Mouse (Mus musculus) T-helper 2 cell (primary cell): ENCODE data around the gene Sdhaf3.

Source experiments
- in situ Hi-C: fragments of 300-600 bp; cut with MboI, MseI; formaldehyde crosslinking; loops from one replicate; pipeline ENCODE4 v1.15.1; 2025; ENCODE audit warnings: high pct_unique_total_duplicates

Sdhaf3 gene

GRCm38 (mm10) chr6:6955764-6956561, at the start of gene Sdhaf3:
Gene Sdhaf3 (plus strand): TSS chr6:6956004.
- in situ Hi-C loops = loop anchor here (10.0 kb wide), 1 partner anchor 889 kb away; the partner anchor contains the start of gene C1galt1

GRCm38 (mm10) chr6:6909586-6909985, 46.2 kb upstream of the Sdhaf3 start:
- in situ Hi-C loops = no loop called here

GRCm38 (mm10) chr6:6914304-6914703, 41.5 kb upstream of the Sdhaf3 start:
- in situ Hi-C loops = no loop called here

GRCm38 (mm10) chr6:6914849-6915525, 40.8 kb upstream of the Sdhaf3 start:
- in situ Hi-C loops = no loop called here

GRCm38 (mm10) chr6:6915526-6915915, 40.3 kb upstream of the Sdhaf3 start:
- in situ Hi-C loops = no loop called here

- in situ Hi-C loops = no loop called here
Observed at GRCm38 (mm10) chr6:6917334-6917733, 38.5 kb upstream of the Sdhaf3 start.

- in situ Hi-C loops = no loop called here
Observed at GRCm38 (mm10) chr6:6925264-6925663, 30.5 kb upstream of the Sdhaf3 start.

- in situ Hi-C loops = loop anchor here (10.0 kb wide), 1 partner anchor 734 kb away; no protein-coding TSS in a partner anchor
Observed at GRCm38 (mm10) chr6:6930831-6931230, 25.0 kb upstream of the Sdhaf3 start.

- in situ Hi-C loops = loop anchor here (10.0 kb wide), 1 partner anchor 733 kb away; no protein-coding TSS in a partner anchor
Observed at GRCm38 (mm10) chr6:6931507-6931906, 24.3 kb upstream of the Sdhaf3 start.

- in situ Hi-C loops = no loop called here
Observed at GRCm38 (mm10) chr6:6940845-6941244, 15.0 kb upstream of the Sdhaf3 start.

- in situ Hi-C loops = no loop called here
Observed at GRCm38 (mm10) chr6:6942813-6943212, 13.0 kb upstream of the Sdhaf3 start.

GRCm38 (mm10) chr6:6947650-6948049, 8.2 kb upstream of the Sdhaf3 start:
- in situ Hi-C loops = no loop called here

GRCm38 (mm10) chr6:6955395-6955763, 425 bp upstream of the Sdhaf3 start:
- in situ Hi-C loops = loop anchor here (10.0 kb wide), 1 partner anchor 889 kb away; the partner anchor contains the start of gene C1galt1

GRCm38 (mm10) chr6:6959234-6959633, 3.4 kb downstream of the Sdhaf3 start:
- in situ Hi-C loops = loop anchor here (10.0 kb wide), 1 partner anchor 886 kb away; the partner anchor contains the start of gene C1galt1

- in situ Hi-C loops = no loop called here
Observed at GRCm38 (mm10) chr6:6997226-6997946, 41.6 kb downstream of the Sdhaf3 start.

- in situ Hi-C loops = no loop called here
Observed at GRCm38 (mm10) chr6:6997956-6998355, 42.2 kb downstream of the Sdhaf3 start.

GRCm38 (mm10) chr6:6999015-6999414, 43.2 kb downstream of the Sdhaf3 start:
- in situ Hi-C loops = no loop called here

- in situ Hi-C loops = no loop called here
Observed at GRCm38 (mm10) chr6:7003085-7003484, 47.3 kb downstream of the Sdhaf3 start.

- in situ Hi-C loops = no loop called here
Observed at GRCm38 (mm10) chr6:7004005-7004404, 48.2 kb downstream of the Sdhaf3 start.

- in situ Hi-C loops = no loop called here
Observed at GRCm38 (mm10) chr6:7038087-7038486, 82.3 kb downstream of the Sdhaf3 start.

- in situ Hi-C loops = no loop called here
Observed at GRCm38 (mm10) chr6:7038835-7039234, 83.0 kb downstream of the Sdhaf3 start.

- in situ Hi-C loops = no loop called here
Observed at GRCm38 (mm10) chr6:7041912-7042311, 86.1 kb downstream of the Sdhaf3 start.
